ENCODE assay signal across 10 mouse cellular contexts in genomic region chr10:111936021-111936420, GRCm38 (mm10). TPM values are rescaled to one million over a fixed set of nuclear protein-coding genes. Genes with fewer than 3 reads are reported as not detected.
A peak's percentile ranks its signal among the peaks of the same experiment; 100 is the strongest.
DNase-seq lines count a peak whose midpoint lies in the region; ATAC-seq lines count a peak whose summit lies in the region.
"Had no signal": no experiment of that assay in that cellular context is flagged by ENCODE, and none has a peak within 500 bp of the region (broad histone marks: within the 10 kb centered on the region; RNA-seq: fewer than 3 reads in every experiment).

No protein-coding gene starts in this region.

- H3K4me1 ChIP-seq in hindbrain, embryonic 16.5 days (ENCODE audit: control insufficient read depth, insufficient read depth, low read depth, low read length) = peaks cover 3% of the 10 kb centered on the region; the same call in 1 of the 2 replicates
- peaks cover 28% of the 10 kb centered on the region for H3K4me1 ChIP-seq in hindbrain, embryonic 10.5 days (replicated peaks)
- peaks cover 54% of the 10 kb centered on the region for H3K4me1 ChIP-seq in heart, embryonic 13.5 days
- H3K4me1 ChIP-seq in midbrain, embryonic 15.5 days = peaks cover 9% of the 10 kb centered on the region; the same call in 1 of the 2 replicates

- WGBS in hindbrain, embryonic 16.5 days = 66% methylated on average over 4 of the region's 4 CpGs
- 87% methylated on average over 4 of the region's 4 CpGs for WGBS in hindbrain, embryonic 10.5 days
- WGBS in heart, embryonic 13.5 days = 78% methylated on average over 4 of the region's 4 CpGs
- WGBS in midbrain, embryonic 15.5 days = 82% methylated on average over 4 of the region's 4 CpGs

- H3K27ac ChIP-seq in hindbrain, embryonic 16.5 days (ENCODE audit: low read depth, low read length) = peak overlapping the region; percentile 39; the same call in 1 of the 2 replicates
- no peak overlapping the region for H3K27ac ChIP-seq in hindbrain, embryonic 10.5 days
- peak overlapping the region; percentile 82 for H3K27ac ChIP-seq in heart, embryonic 13.5 days (replicated peaks)
- no peak overlapping the region for H3K27ac ChIP-seq in midbrain, embryonic 15.5 days
- H3K27ac ChIP-seq: midbrain, embryonic 12.5 days; neural tube, embryonic 13.5 days had no signal

- no peak for DNase-seq in hindbrain, embryonic 10.5 days (ENCODE audit: low spot score)
- DNase-seq in 3T3-L1 (ENCODE audit: low read depth, low spot score) = peak; percentile 57
- peak; percentile 14 for DNase-seq in Muller cell, postnatal 12 days (ENCODE audit: inconsistent ontology term)
- no peak for DNase-seq in cerebellum, postnatal 4 days (ENCODE audit: low spot score in 2 of 2)
- DNase-seq: layer of hippocampus, adult 9-11 months had no signal

- no peaks in the 10 kb centered on the region for H3K9me3 ChIP-seq in hindbrain, embryonic 16.5 days (ENCODE audit: control insufficient read depth, low read length)
- no peaks in the 10 kb centered on the region for H3K9me3 ChIP-seq in hindbrain, embryonic 10.5 days
- no peaks in the 10 kb centered on the region for H3K9me3 ChIP-seq in heart, embryonic 13.5 days
- H3K9me3 ChIP-seq in midbrain, embryonic 15.5 days = no peaks in the 10 kb centered on the region
- H3K9me3 ChIP-seq: midbrain, embryonic 12.5 days; neural tube, embryonic 13.5 days had no signal

- H3K36me3 ChIP-seq in hindbrain, embryonic 16.5 days (ENCODE audit: control insufficient read depth, insufficient read depth, low read length) = no peaks in the 10 kb centered on the region
- no peaks in the 10 kb centered on the region for H3K36me3 ChIP-seq in hindbrain, embryonic 10.5 days
- H3K36me3 ChIP-seq in heart, embryonic 13.5 days = no peaks in the 10 kb centered on the region
- H3K36me3 ChIP-seq in midbrain, embryonic 15.5 days (replicated peaks) = no peaks in the 10 kb centered on the region
- H3K36me3 ChIP-seq: midbrain, embryonic 12.5 days; neural tube, embryonic 13.5 days had no signal

- H3K4me3 ChIP-seq in hindbrain, embryonic 16.5 days (ENCODE audit: low read length) = no peak overlapping the region
- H3K4me3 ChIP-seq in hindbrain, embryonic 10.5 days = no peak overlapping the region
- H3K4me3 ChIP-seq in heart, embryonic 13.5 days = no peak overlapping the region
- no peak overlapping the region for H3K4me3 ChIP-seq in midbrain, embryonic 15.5 days
- H3K4me3 ChIP-seq: midbrain, embryonic 12.5 days; neural tube, embryonic 13.5 days had no signal

- ATAC-seq in hindbrain, embryonic 16.5 days = peak; percentile 24; the same call in 1 of the 2 replicates
- no peak for ATAC-seq in heart, embryonic 13.5 days (ENCODE audit: extremely low read depth, insufficient number of reproducible peaks, low FRiP score, low TSS enrichment)
- ATAC-seq in midbrain, embryonic 15.5 days (replicated peaks) = no peak

- no peaks in the 10 kb centered on the region for H3K27me3 ChIP-seq in hindbrain, embryonic 16.5 days (replicated peaks; ENCODE audit: control insufficient read depth, insufficient read depth, low read length)
- no peaks in the 10 kb centered on the region for H3K27me3 ChIP-seq in hindbrain, embryonic 10.5 days (ENCODE audit: insufficient read depth, poor library complexity, severe bottlenecking)
- no peaks in the 10 kb centered on the region for H3K27me3 ChIP-seq in heart, embryonic 13.5 days (replicated peaks)
- H3K27me3 ChIP-seq in midbrain, embryonic 15.5 days (replicated peaks) = no peaks in the 10 kb centered on the region
- H3K27me3 ChIP-seq: midbrain, embryonic 12.5 days; neural tube, embryonic 13.5 days had no signal

- H3K4me2 ChIP-seq in hindbrain, embryonic 16.5 days (ENCODE audit: low read length) = no peak overlapping the region
- peak overlapping the region; percentile 50 for H3K4me2 ChIP-seq in heart, embryonic 13.5 days
- H3K4me2 ChIP-seq in midbrain, embryonic 15.5 days = no peak overlapping the region
- H3K4me2 ChIP-seq: midbrain, embryonic 12.5 days; neural tube, embryonic 13.5 days had no signal

- H3K9ac ChIP-seq in hindbrain, embryonic 16.5 days (ENCODE audit: low read depth, low read length) = no peak overlapping the region
- no peak overlapping the region for H3K9ac ChIP-seq in heart, embryonic 13.5 days
- no peak overlapping the region for H3K9ac ChIP-seq in midbrain, embryonic 15.5 days
- H3K9ac ChIP-seq: midbrain, embryonic 12.5 days; neural tube, embryonic 13.5 days had no signal

RNA-seq across cellular contexts. Expression of gene Krr1, which starts 36.4 kb away (rescaled TPM):
- 34.4 and 36.1 TPM in 2 replicates for polyA plus RNA-seq in hindbrain, embryonic 16.5 days (2015; fragmentation: Nextera tagmentation; extraction: Ambion mirVana)
- 42.9 and 55.4 TPM in 2 replicates for polyA plus RNA-seq in hindbrain, embryonic 10.5 days (2016; fragmentation: Nextera tagmentation; extraction: Ambion mirVana)
- polyA plus RNA-seq in heart, embryonic 13.5 days (2015; fragmentation: Nextera tagmentation; extraction: Ambion mirVana) = 22.7 and 25.9 TPM in 2 replicates
- polyA plus RNA-seq in midbrain, embryonic 15.5 days (2015; fragmentation: Nextera tagmentation; extraction: Ambion mirVana) = 38.8 and 41.5 TPM in 2 replicates

Comparison
In these comparisons a context has a peak if more than half of its experiments do, and no peak if none do; other contexts are left out.
1. H3K27ac ChIP-seq: peak in hindbrain, embryonic 16.5 days (single experiment) and heart, embryonic 13.5 days (single experiment); none in hindbrain, embryonic 10.5 days (single experiment) and midbrain, embryonic 15.5 days (single experiment).
2. DNase-seq: peak in 3T3-L1 (single experiment) and Muller cell, postnatal 12 days (single experiment); none in hindbrain, embryonic 10.5 days (single experiment) and cerebellum, postnatal 4 days (0 of 2).